ENCODE assay signal across 1 mouse cellular context in the genomic region with DNA sequence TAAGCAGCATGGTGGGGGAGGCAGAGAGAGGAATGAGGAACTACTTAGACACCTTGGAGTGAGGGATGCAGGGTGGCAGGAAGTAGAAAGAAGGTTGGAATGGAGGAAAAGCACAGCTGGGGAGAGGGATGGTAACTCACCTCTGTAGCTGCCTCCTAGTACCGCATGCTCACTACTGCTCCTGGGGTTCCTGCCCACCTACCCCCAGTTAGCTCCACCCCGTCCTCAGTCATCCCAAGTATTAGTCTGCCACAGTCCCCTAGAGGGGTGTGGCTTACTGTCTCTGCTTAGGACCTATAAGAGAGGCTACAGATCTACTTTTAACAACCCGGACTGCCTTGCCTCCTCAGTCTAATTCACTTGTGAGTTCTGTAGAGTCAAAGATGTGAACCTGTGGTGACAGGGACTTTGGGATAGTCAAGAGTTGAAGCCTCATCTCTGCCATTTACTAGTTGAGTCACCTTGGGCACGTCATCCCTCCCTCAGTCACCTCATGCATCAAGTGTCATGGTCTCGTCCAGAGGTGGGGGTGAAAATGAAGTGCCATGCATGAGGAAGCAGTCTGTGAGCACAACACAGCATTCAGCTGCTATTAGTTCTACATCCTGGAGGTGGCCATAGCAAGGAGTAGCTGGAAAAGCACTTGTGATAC.
A peak's percentile ranks its signal among the peaks of the same experiment; 100 is the strongest.
TF ChIP-seq lines count a peak whose summit lies in the region.

No protein-coding gene starts in this region.

TF ChIP-seq in CH12.LX, 34 proteins besides CTCF, POLR2A, EP300 and RAD21 (continued from another document):
- peak; percentile 66 for TF ChIP-seq NELFE (IDR thresholded peaks at IDR 0.05; ENCODE audit: low read depth, low read length)
- peak; percentile 26; the same call in 1 of the 2 replicates for TF ChIP-seq IRF4 (IDR thresholded peaks at IDR 0.05; ENCODE audit: low read depth, low read length)
- TF ChIP-seq MAX (IDR thresholded peaks at IDR 0.05; ENCODE audit: low read length), result peak; percentile 64; the same call in 1 of the 2 replicates
- TF ChIP-seq PAX5 (IDR thresholded peaks at IDR 0.05; ENCODE audit: low read length), result no peak
- peak; percentile 67 for TF ChIP-seq ETS1 (conservative IDR thresholded peaks at IDR 0.05; ENCODE audit: low read depth, low read length)
- peak; percentile 46; the same call in 1 of the 2 replicates for TF ChIP-seq JUN (IDR thresholded peaks at IDR 0.05; ENCODE audit: insufficient read depth, low read depth, low read length)
- no peak; the same call in 1 of the 2 replicates for TF ChIP-seq ELF1 (IDR thresholded peaks at IDR 0.05; ENCODE audit: low read depth, low read length)
- peak; percentile 78 for TF ChIP-seq TBP (conservative IDR thresholded peaks at IDR 0.05; ENCODE audit: low read depth, low read length)
- peak; percentile 36 for TF ChIP-seq SIN3A (IDR thresholded peaks at IDR 0.05; ENCODE audit: low read length)
TF ChIP-seq in CH12.LX: peak in this region for 10.
